In the genomic region with DNA sequence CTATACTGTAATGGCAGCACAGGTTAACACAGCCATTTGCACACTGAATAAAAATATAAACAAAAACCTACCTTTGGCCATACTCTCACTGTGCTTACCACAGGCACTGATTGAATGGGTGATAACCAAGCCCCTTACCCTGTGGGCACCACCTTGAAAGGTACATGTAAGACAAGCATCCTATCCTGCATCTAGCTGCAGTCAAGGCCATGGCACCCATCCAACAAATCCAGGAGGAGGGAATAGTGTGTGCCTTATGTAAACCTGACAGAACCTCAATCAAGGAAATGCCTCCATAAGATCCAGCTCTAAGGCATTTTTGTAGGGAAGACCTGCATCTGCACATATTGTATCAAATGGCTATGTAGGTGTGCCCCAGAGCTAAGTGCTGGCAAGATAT, we compare ENCODE assay signal across 22 mouse cellular contexts. TPM values are rescaled to one million over a fixed set of nuclear protein-coding genes. Genes with fewer than 3 reads are reported as not detected.
DNase-seq lines count a peak whose midpoint lies in the region.
"Had no signal": no experiment of that assay in that cellular context is flagged by ENCODE, and none has a peak within 500 bp of the region (broad histone marks: within the 10 kb centered on the region; RNA-seq: fewer than 3 reads in every experiment).

No protein-coding gene starts in this region.

- H3K36me3 ChIP-seq in heart, embryonic 10.5 days = peaks cover 66% of the 10 kb centered on the region

- DNase-seq in adrenal gland, postnatal 14 days = peak; percentile 16
- DNase-seq in adrenal gland, postnatal 36 days = no peak
- peak; percentile 45 to 56 for DNase-seq in cerebellum, postnatal 10 days
- DNase-seq in cerebellum, adult 9-11 months = no peak
- peak; percentile 61 for DNase-seq in heart, embryonic 10.5 days (ENCODE audit: low spot score)
- no peak for DNase-seq in heart, adult 11 months
- DNase-seq: adrenal gland, adult 8-10 months; gastrocnemius, postnatal 10 days; gastrocnemius, postnatal 36 days; heart, postnatal 10 days; heart, postnatal 36 days; kidney, adult 11 months; kidney, adult 8-10 months had no signal

- H3K9me3 ChIP-seq in heart, embryonic 10.5 days = no peaks in the 10 kb centered on the region
- H3K9me3 ChIP-seq: forebrain, embryonic 13.5 days; heart, embryonic 15.5 days; hindbrain, embryonic 13.5 days; intestine, embryonic 15.5 days had no signal

- H3K4me1 ChIP-seq in heart, embryonic 10.5 days = 0 out of 2 replicates have a peak, but pooled peaks cover 3% of the 10 kb centered on the region
- H3K4me1 ChIP-seq: forebrain, embryonic 10.5 days; forebrain, embryonic 13.5 days; heart, embryonic 15.5 days; intestine, embryonic 15.5 days had no signal

- H3K4me3 ChIP-seq in heart, embryonic 10.5 days = no peak overlapping the region
- H3K4me3 ChIP-seq: forebrain, embryonic 10.5 days; forebrain, embryonic 13.5 days; heart, embryonic 12.5 days; heart, embryonic 15.5 days; hindbrain, embryonic 10.5 days; hindbrain, embryonic 13.5 days; intestine, embryonic 15.5 days had no signal

- no peak overlapping the region for H3K27ac ChIP-seq in heart, embryonic 10.5 days
- H3K27ac ChIP-seq: forebrain, embryonic 10.5 days; forebrain, embryonic 13.5 days; heart, embryonic 15.5 days; hindbrain, embryonic 10.5 days; hindbrain, embryonic 13.5 days; intestine, embryonic 15.5 days had no signal

- no peaks in the 10 kb centered on the region for H3K27me3 ChIP-seq in heart, embryonic 10.5 days (ENCODE audit: insufficient read depth, poor library complexity, severe bottlenecking)
- H3K27me3 ChIP-seq: forebrain, embryonic 13.5 days; heart, embryonic 12.5 days; heart, embryonic 15.5 days; hindbrain, embryonic 13.5 days; intestine, embryonic 15.5 days had no signal

RNA-seq across cellular contexts. Expression of a gene that starts 10.0 kb away (rescaled TPM):
- total RNA-seq in adrenal gland, postnatal 14 days (2021) = 18.3 and 23.0 TPM in 2 replicates
- 10 to 100 TPM; 18.3 to 21.5 TPM for total RNA-seq in adrenal gland, postnatal 36 days (2021)
- 46.0 and 62.2 TPM in 2 replicates for polyA plus RNA-seq in heart, embryonic 10.5 days (2016; fragmentation: Nextera tagmentation; extraction: Ambion mirVana)

RNA-seq across cellular contexts. Expression of a gene that starts 57.1 kb away (rescaled TPM):
- 10.8 and 19.4 TPM in 2 replicates for total RNA-seq in adrenal gland, postnatal 14 days (2021)
- 10 to 100 TPM; 15.3 to 33.8 TPM for total RNA-seq in adrenal gland, postnatal 36 days (2021)
- 82.7 and 88.8 TPM in 2 replicates for polyA plus RNA-seq in heart, embryonic 10.5 days (2016; fragmentation: Nextera tagmentation; extraction: Ambion mirVana)
- total RNA-seq: gastrocnemius, adult 18-20 months; gastrocnemius, postnatal 36 days had no signal
- polyA plus RNA-seq: activated CD4-positive, CD25-positive, alpha-beta regulatory T cell, adult 4 months had no signal

Comparison
In these comparisons a context has a peak if more than half of its experiments do, and no peak if none do; other contexts are left out.
1. DNase-seq: peak in adrenal gland, postnatal 14 days (single experiment), cerebellum, postnatal 10 days (2 of 2) and heart, embryonic 10.5 days (single experiment); none in adrenal gland, postnatal 36 days (0 of 2), cerebellum, adult 9-11 months (single experiment) and heart, adult 11 months (single experiment).